Mouse (Mus musculus): ENCODE measurements around the gene Adcy6.

- no peak for TF ChIP-seq GATA1 (IDR thresholded peaks at IDR 0.05; ENCODE audit: low read length)
- TF ChIP-seq TAL1 (IDR thresholded peaks at IDR 0.05; ENCODE audit: low read length), result no peak
Observed at GRCm38 (mm10) chr15:98582996-98583395, 26.9 kb downstream of the Adcy6 start.
